Mouse (Mus musculus) small intestine, adult 2 months (tissue): ENCODE data around the gene Gm10300.

Experiments
- CTCF ChIP-seq: fragments of 200-500 bp; IDR thresholded peaks from 2 replicates; pipeline ENCODE4 v1.5.1; 2012; ENCODE audit warnings: low read depth, mild to moderate bottlenecking, control low read depth, inconsistent platforms, low read length, moderate library complexity, mixed read lengths; ENCODE audit not compliant: insufficient replicate concordance, insufficient read length; ENCODE audit errors: extremely low read depth
- POLR2A ChIP-seq: fragments of 200-500 bp; IDR thresholded peaks from 2 replicates; pipeline ENCODE4 v1.6.1; 2012; ENCODE audit warnings: low read depth, mild to moderate bottlenecking, control low read depth, inconsistent platforms, low read length, moderate library complexity

DNA sequence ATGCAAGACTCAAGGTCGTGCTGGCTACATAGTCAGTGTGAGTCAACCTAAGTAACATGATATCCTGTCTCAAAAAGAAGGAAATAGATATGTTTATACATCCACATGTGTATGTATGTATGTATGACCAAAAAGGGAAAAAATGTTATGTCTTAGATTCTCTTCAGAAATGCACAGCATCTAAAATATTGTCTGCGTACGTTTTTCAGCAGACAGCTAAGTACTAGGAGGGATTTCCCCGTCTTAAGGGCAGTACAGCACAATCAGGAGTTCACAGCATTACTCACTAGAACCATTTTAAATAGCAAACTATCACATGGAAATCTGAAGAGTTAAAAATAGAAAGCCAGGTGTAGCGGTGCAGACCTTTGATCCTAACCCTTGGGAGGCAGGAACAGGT lies 37.4 kb upstream of the Gm10300 start:
- no peak for TF ChIP-seq CTCF
- no peak for TF ChIP-seq POLR2A
